Mouse (Mus musculus): ENCODE measurements around the gene Katnb1. TPM values are rescaled to one million over a fixed set of nuclear protein-coding genes. Genes with fewer than 3 reads are reported as not detected.

Katnb1 gene
- total and polyA plus RNA-seq, 2 experiments from 2014 or later = 49.5 to 50.6 TPM

DNA sequence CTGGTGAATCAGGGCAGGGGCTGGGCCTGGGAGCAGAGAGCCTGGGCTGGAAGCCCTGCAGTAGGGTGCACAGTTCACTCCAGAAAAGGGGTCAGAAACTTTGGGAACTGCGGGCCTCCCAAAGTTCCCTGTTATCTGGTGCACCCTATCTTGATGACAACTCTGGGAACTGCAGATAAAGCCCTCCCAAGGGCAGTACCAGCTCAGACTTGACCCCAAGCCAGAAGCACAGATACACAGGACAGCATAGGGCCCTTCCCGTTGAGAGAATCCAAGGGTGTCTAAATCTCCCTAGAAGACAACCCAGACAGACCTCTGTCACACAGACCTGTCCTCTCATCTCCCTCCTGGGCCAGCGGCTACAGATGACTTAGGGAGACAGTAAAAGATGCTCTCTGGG, 69.6 kb downstream of the Katnb1 start:
- Histone ChIP-seq H3K4me1 (ENCODE audit: insufficient read depth) (no peaks in the 10 kb centered on the region), H3K4me3 (ENCODE audit: low read depth, low read length) (no peak overlapping the region), H3K27me3 (ENCODE audit: insufficient read depth, low read length) (no peaks in the 10 kb centered on the region), H3K36me3 (ENCODE audit: insufficient read depth) (no peaks in the 10 kb centered on the region), H3K4me2 (ENCODE audit: low read depth) (no peak overlapping the region), H3K9ac (no peak overlapping the region), H3K27ac (ENCODE audit: low read depth, low read length) (no peak overlapping the region), H3K9me3 (ENCODE audit: low read length) (no peaks in the 10 kb centered on the region)
- ATAC-seq (no peak), DNase-seq (no peak)
- no peak for TF ChIP-seq CTCF (IDR thresholded peaks at IDR 0.05; ENCODE audit: low read depth)
- WGBS = 94% methylated on average over 3 of the region's 3 CpGs

Other genes with a start within 250 kb of the Katnb1 start
- gene Coq9, start 242.9 kb upstream of the Katnb1 start, total RNA-seq (2014; rRNA removed) = 87.3 and 89.6 TPM in 2 replicates
- gene Coq9, start 242.9 kb upstream of the Katnb1 start, polyA plus RNA-seq (2015; fragmentation: Nextera tagmentation; extraction: Ambion mirVana) = 45.4 and 52.6 TPM in 2 replicates
- gene Ciapin1, start 242.8 kb upstream of the Katnb1 start, total RNA-seq (2014; rRNA removed) = 50.1 and 51.1 TPM in 2 replicates
- 108 and 120 TPM in 2 replicates for gene Ciapin1, start 242.8 kb upstream of the Katnb1 start, polyA plus RNA-seq (2015; fragmentation: Nextera tagmentation; extraction: Ambion mirVana)
- 59.5 and 82.7 TPM in 2 replicates for gene Polr2c, start 223.7 kb upstream of the Katnb1 start, total RNA-seq (2014; rRNA removed)
- gene Polr2c, start 223.7 kb upstream of the Katnb1 start, polyA plus RNA-seq (2015; fragmentation: Nextera tagmentation; extraction: Ambion mirVana) = 101 and 119 TPM in 2 replicates
- gene Dok4, start 204.9 kb upstream of the Katnb1 start, total RNA-seq (2014; rRNA removed) = 123 and 171 TPM in 2 replicates
- gene Dok4, start 204.9 kb upstream of the Katnb1 start, polyA plus RNA-seq (2015; fragmentation: Nextera tagmentation; extraction: Ambion mirVana) = 97.5 and 117 TPM in 2 replicates
- 6.8 and 8.1 TPM in 2 replicates for gene Ccdc102a, start 163.1 kb upstream of the Katnb1 start, total RNA-seq (2014; rRNA removed)
- gene Ccdc102a, start 163.1 kb upstream of the Katnb1 start, polyA plus RNA-seq (2015; fragmentation: Nextera tagmentation; extraction: Ambion mirVana) = 4.4 and 4.8 TPM in 2 replicates
- 0.10 TPM in 1 of 2 replicates, not detected in the other for gene Adgrg5, start 157.5 kb upstream of the Katnb1 start, total RNA-seq (2014; rRNA removed)
- gene Adgrg5, start 157.5 kb upstream of the Katnb1 start, polyA plus RNA-seq (2015; fragmentation: Nextera tagmentation; extraction: Ambion mirVana) = 0.06 and 0.12 TPM in 2 replicates
- gene Adgrg1, start 106.4 kb upstream of the Katnb1 start, total RNA-seq (2014; rRNA removed) = 107 and 188 TPM in 2 replicates
- gene Adgrg1, start 106.4 kb upstream of the Katnb1 start, polyA plus RNA-seq (2015; fragmentation: Nextera tagmentation; extraction: Ambion mirVana) = 79.8 and 101 TPM in 2 replicates
- gene Adgrg3, start 63.5 kb upstream of the Katnb1 start, total RNA-seq (2014; rRNA removed) = 0.67 and 1.2 TPM in 2 replicates
- 0.47 and 0.69 TPM in 2 replicates for gene Adgrg3, start 63.5 kb upstream of the Katnb1 start, polyA plus RNA-seq (2015; fragmentation: Nextera tagmentation; extraction: Ambion mirVana)
- 1.9 and 4.4 TPM in 2 replicates for gene Drc7, start 26.1 kb upstream of the Katnb1 start, total RNA-seq (2014; rRNA removed)
- 2.1 and 3.7 TPM in 2 replicates for gene Drc7, start 26.1 kb upstream of the Katnb1 start, polyA plus RNA-seq (2015; fragmentation: Nextera tagmentation; extraction: Ambion mirVana)
- gene Kifc3, start 121.6 kb downstream of the Katnb1 start, total RNA-seq (2014; rRNA removed) = 53.9 and 54.1 TPM in 2 replicates
- gene Kifc3, start 121.6 kb downstream of the Katnb1 start, polyA plus RNA-seq (2015; fragmentation: Nextera tagmentation; extraction: Ambion mirVana) = 32.7 and 33.2 TPM in 2 replicates
- gene Cngb1, start 225.4 kb downstream of the Katnb1 start, total RNA-seq (2014; rRNA removed) = 0.33 and 0.85 TPM in 2 replicates
- 0.47 and 1.2 TPM in 2 replicates for gene Cngb1, start 225.4 kb downstream of the Katnb1 start, polyA plus RNA-seq (2015; fragmentation: Nextera tagmentation; extraction: Ambion mirVana)
- 1.2 and 1.3 TPM in 2 replicates for gene Tepp, start 229.4 kb downstream of the Katnb1 start, total RNA-seq (2014; rRNA removed)
- 0.86 and 1.8 TPM in 2 replicates for gene Tepp, start 229.4 kb downstream of the Katnb1 start, polyA plus RNA-seq (2015; fragmentation: Nextera tagmentation; extraction: Ambion mirVana)